In the genomic region with DNA sequence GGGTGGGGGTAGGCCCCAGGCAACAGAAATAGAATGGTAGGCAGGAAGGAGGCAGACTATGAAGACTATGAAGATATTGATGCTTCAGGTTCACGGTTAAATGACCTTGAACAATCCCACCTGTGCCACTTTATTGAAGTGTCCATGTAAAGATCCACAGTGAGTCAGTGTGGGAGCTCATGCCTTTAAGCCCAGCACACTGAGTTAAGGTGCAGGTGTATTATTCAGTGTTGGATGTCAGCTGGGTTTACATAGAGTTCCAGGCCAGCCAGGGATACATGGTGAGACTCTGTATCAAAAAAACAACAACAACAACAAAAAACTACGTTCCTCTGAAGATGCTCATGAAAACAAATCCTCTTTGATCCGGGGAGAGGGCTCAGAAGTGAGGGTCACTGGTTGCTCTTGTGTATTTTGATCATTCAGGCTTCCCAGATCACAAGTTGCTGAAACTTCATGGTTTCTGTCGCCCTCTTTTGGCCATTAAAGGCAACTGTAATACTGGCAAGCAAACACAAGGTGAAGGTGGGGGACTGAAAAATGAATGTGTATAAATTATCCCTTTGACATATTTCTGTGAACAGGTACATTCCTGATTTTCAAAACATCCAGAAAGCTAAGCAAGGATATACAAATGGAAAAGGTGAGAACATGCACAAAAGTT, we compare ENCODE assay signal across 8 mouse cellular contexts. TPM values are rescaled to one million over a fixed set of nuclear protein-coding genes. Genes with fewer than 3 reads are reported as not detected.
DNase-seq lines count a peak whose midpoint lies in the region; ATAC-seq and TF ChIP-seq lines count a peak whose summit lies in the region.
"Had no signal": no experiment of that assay in that cellular context is flagged by ENCODE, and none has a peak within 500 bp of the region (broad histone marks: within the 10 kb centered on the region; RNA-seq: fewer than 3 reads in every experiment).

No protein-coding gene starts in this region.

- H3K4me2 ChIP-seq in midbrain, embryonic 11.5 days = no peak overlapping the region
- H3K4me2 ChIP-seq: heart, embryonic 13.5 days had no signal

- peak; percentile 89 for DNase-seq in midbrain, embryonic 11.5 days (ENCODE audit: low spot score, missing footprints)
- DNase-seq in midbrain, embryonic 10.5 days (ENCODE audit: low spot score) = no peak
- peak; percentile 67 for DNase-seq in R1 (ENCODE audit: low read depth, low spot score)
- DNase-seq in induced T-regulatory cell, adult 2 months (ENCODE audit: low read depth) = peak; percentile 87
- DNase-seq in lung, postnatal 25 days (ENCODE audit: low spot score) = peak; percentile 37
- peak; percentile 42 for DNase-seq in thymus, adult 2 months

- H3K4me3 ChIP-seq in midbrain, embryonic 11.5 days (ENCODE audit: low read depth, low read length) = no peak overlapping the region
- H3K4me3 ChIP-seq in midbrain, embryonic 10.5 days = no peak overlapping the region
- no peak overlapping the region for H3K4me3 ChIP-seq in cortical plate, adult 2 months (ENCODE audit: insufficient read depth, low read length)
- no peak overlapping the region for H3K4me3 ChIP-seq in thymus, adult 2 months (ENCODE audit: control insufficient read depth, insufficient read depth, low read length)
- H3K4me3 ChIP-seq: heart, embryonic 13.5 days had no signal

- H3K27me3 ChIP-seq in midbrain, embryonic 11.5 days (ENCODE audit: control insufficient read depth, insufficient read depth, low read length) = no peaks in the 10 kb centered on the region
- no peaks in the 10 kb centered on the region for H3K27me3 ChIP-seq in midbrain, embryonic 10.5 days (ENCODE audit: low read depth, poor library complexity, severe bottlenecking)
- no peaks in the 10 kb centered on the region for H3K27me3 ChIP-seq in thymus, adult 2 months (ENCODE audit: control insufficient read depth, insufficient read depth, low read length)
- H3K27me3 ChIP-seq: heart, embryonic 13.5 days had no signal

- TF ChIP-seq POLR2A in cortical plate, adult 2 months (IDR thresholded peaks at IDR 0.05; ENCODE audit: extremely low read depth, insufficient read depth, low read length) = no peak
- TF ChIP-seq POLR2A in thymus, adult 2 months (IDR thresholded peaks at IDR 0.05; ENCODE audit: control insufficient read depth, extremely low read depth, insufficient read depth, low read length, poor library complexity) = no peak

- no peaks in the 10 kb centered on the region for H3K9me3 ChIP-seq in midbrain, embryonic 11.5 days (ENCODE audit: control insufficient read depth, low read length)
- H3K9me3 ChIP-seq in midbrain, embryonic 10.5 days (replicated peaks) = no peaks in the 10 kb centered on the region; the same call in 1 of the 2 replicates

- no peak for ATAC-seq in midbrain, embryonic 11.5 days (ENCODE audit: low FRiP score)

- WGBS in midbrain, embryonic 11.5 days = 22% methylated on average over 4 of the region's 4 CpGs
- 26% methylated on average over 4 of the region's 4 CpGs for WGBS in midbrain, embryonic 10.5 days
- 20% methylated on average over 4 of the region's 4 CpGs for WGBS in thymus, adult 2 months

- TF ChIP-seq CTCF in cortical plate, adult 2 months (IDR thresholded peaks at IDR 0.05; ENCODE audit: extremely low read depth, insufficient read depth, low read length) = peak; percentile 67
- no peak for TF ChIP-seq CTCF in thymus, adult 2 months (IDR thresholded peaks at IDR 0.05; ENCODE audit: borderline replicate concordance, control insufficient read depth, extremely low read depth, insufficient read depth, low read length, poor library complexity)

- no peaks in the 10 kb centered on the region for H3K4me1 ChIP-seq in midbrain, embryonic 11.5 days (ENCODE audit: control insufficient read depth, insufficient read depth, low read length)
- H3K4me1 ChIP-seq in midbrain, embryonic 10.5 days = no peaks in the 10 kb centered on the region
- H3K4me1 ChIP-seq in cortical plate, adult 2 months (ENCODE audit: control insufficient read depth, insufficient read depth, low read length) = no peaks in the 10 kb centered on the region
- no peaks in the 10 kb centered on the region for H3K4me1 ChIP-seq in thymus, adult 2 months (replicated peaks; ENCODE audit: control insufficient read depth, insufficient read depth, low read length)
- H3K4me1 ChIP-seq: heart, embryonic 13.5 days had no signal

- no peak overlapping the region for H3K27ac ChIP-seq in midbrain, embryonic 11.5 days (ENCODE audit: low read depth, low read length)
- H3K27ac ChIP-seq in midbrain, embryonic 10.5 days (replicated peaks) = no peak overlapping the region
- H3K27ac ChIP-seq in cortical plate, adult 2 months (ENCODE audit: insufficient read depth, low read length) = no peak overlapping the region
- no peak overlapping the region for H3K27ac ChIP-seq in thymus, adult 2 months (ENCODE audit: control insufficient read depth, insufficient read depth, low read length)
- H3K27ac ChIP-seq: heart, embryonic 13.5 days had no signal

- no peaks in the 10 kb centered on the region for H3K36me3 ChIP-seq in midbrain, embryonic 11.5 days (ENCODE audit: control insufficient read depth, insufficient read depth, low read length)
- no peaks in the 10 kb centered on the region for H3K36me3 ChIP-seq in midbrain, embryonic 10.5 days
- no peaks in the 10 kb centered on the region for H3K36me3 ChIP-seq in thymus, adult 2 months (ENCODE audit: control insufficient read depth, insufficient read depth, low read length)
- H3K36me3 ChIP-seq: heart, embryonic 13.5 days had no signal

- no peak overlapping the region for H3K9ac ChIP-seq in midbrain, embryonic 11.5 days (ENCODE audit: low read length)
- H3K9ac ChIP-seq: heart, embryonic 13.5 days had no signal

RNA-seq across cellular contexts. Expression of gene H2-M10.4, which starts 43.9 kb away (rescaled TPM):
- polyA plus RNA-seq in midbrain, embryonic 11.5 days (2014; fragmentation: Nextera tagmentation; extraction: Ambion mirVana) = not detected in 2 replicates
- not detected in 2 replicates for polyA plus RNA-seq in midbrain, embryonic 10.5 days (2016; fragmentation: Nextera tagmentation; extraction: Ambion mirVana)
- not detected in 2 replicates for polyA plus RNA-seq in cortical plate, adult 2 months (2012; rRNA removed)
- not detected in 2 replicates for polyA plus RNA-seq in thymus, adult 2 months (2012; rRNA removed)
- polyA plus RNA-seq: heart, embryonic 13.5 days had no signal

RNA-seq across cellular contexts. Expression of gene H2-M10.3, which starts 50.0 kb away (rescaled TPM):
- not detected in 2 replicates for polyA plus RNA-seq in midbrain, embryonic 11.5 days (2014; fragmentation: Nextera tagmentation; extraction: Ambion mirVana)
- not detected in 2 replicates for polyA plus RNA-seq in midbrain, embryonic 10.5 days (2016; fragmentation: Nextera tagmentation; extraction: Ambion mirVana)
- polyA plus RNA-seq in cortical plate, adult 2 months (2012; rRNA removed) = not detected in 2 replicates
- not detected in 2 replicates for polyA plus RNA-seq in thymus, adult 2 months (2012; rRNA removed)
- polyA plus RNA-seq: heart, embryonic 13.5 days had no signal
